Mouse (Mus musculus) CD4-positive, CD25-positive, alpha-beta regulatory T cell, adult 2 months (primary cell): ENCODE results near the gene Dnal1.
A peak's percentile ranks its signal among the peaks of the same experiment; 100 is the strongest.

Experiments
- DNase-seq: peaks from one replicate; pipeline ENCODE4 v3.0.0-alpha.2; 2012; ENCODE audit warnings: low read depth, low spot score

Dnal1 gene

GRCm38 (mm10) chr12:84126899-84127298 lies 12.7 kb downstream of the Dnal1 start:
- no peak for DNase-seq

- DNase-seq: no peak
Observed at GRCm38 (mm10) chr12:84128576-84128975, 14.4 kb downstream of the Dnal1 start.

GRCm38 (mm10) chr12:84129931-84130330 lies 15.8 kb downstream of the Dnal1 start:
- DNase-seq: no peak

GRCm38 (mm10) chr12:84132265-84132664 lies 18.1 kb downstream of the Dnal1 start:
- peak; percentile 63 for DNase-seq

- no peak for DNase-seq
Observed at GRCm38 (mm10) chr12:84137131-84137530, 23.0 kb downstream of the Dnal1 start.

- no peak for DNase-seq
Observed at GRCm38 (mm10) chr12:84140135-84140534, 26.0 kb downstream of the Dnal1 start.

GRCm38 (mm10) chr12:84141271-84141670 lies 27.1 kb downstream of the Dnal1 start:
- no peak for DNase-seq

- DNase-seq: no peak
Observed at GRCm38 (mm10) chr12:84142281-84143050, 28.3 kb downstream of the Dnal1 start.

- DNase-seq: peak; percentile 70
Observed at GRCm38 (mm10) chr12:84147954-84148621, 33.9 kb downstream of the Dnal1 start, which contains the start of gene Pnma1. TSS of gene Pnma1 (minus strand) at chr12:84148489.

GRCm38 (mm10) chr12:84148622-84149012 lies 34.5 kb downstream of the Dnal1 start:
- no peak for DNase-seq

- no peak for DNase-seq
Observed at GRCm38 (mm10) chr12:84149971-84150370, 35.8 kb downstream of the Dnal1 start.

GRCm38 (mm10) chr12:84150976-84151375 lies 36.8 kb downstream of the Dnal1 start:
- DNase-seq: no peak

GRCm38 (mm10) chr12:84151911-84152310 lies 37.7 kb downstream of the Dnal1 start:
- no peak for DNase-seq

- no peak for DNase-seq
Observed at GRCm38 (mm10) chr12:84152352-84153190, 38.4 kb downstream of the Dnal1 start.

- no peak for DNase-seq
Observed at GRCm38 (mm10) chr12:84153414-84153813, 39.2 kb downstream of the Dnal1 start.

- DNase-seq: no peak
Observed at GRCm38 (mm10) chr12:84154786-84155522, 40.8 kb downstream of the Dnal1 start.

- no peak for DNase-seq
Observed at GRCm38 (mm10) chr12:84155523-84155871, 41.3 kb downstream of the Dnal1 start.

GRCm38 (mm10) chr12:84156210-84156609 lies 42.0 kb downstream of the Dnal1 start:
- no peak for DNase-seq

GRCm38 (mm10) chr12:84158156-84158555 lies 44.0 kb downstream of the Dnal1 start:
- no peak for DNase-seq

GRCm38 (mm10) chr12:84160491-84160890 lies 46.3 kb downstream of the Dnal1 start:
- DNase-seq: no peak

GRCm38 (mm10) chr12:84161116-84161515 lies 47.0 kb downstream of the Dnal1 start:
- DNase-seq: no peak
